Mouse (Mus musculus) adipose tissue, adult 10 weeks (tissue): Measurements from ENCODE around the gene Inpp5b. TPM values are rescaled to one million over a fixed set of nuclear protein-coding genes. Genes with fewer than 3 reads are reported as not detected.

Experiments
- polyA plus RNA-seq: library from polyadenylated mRNA; stranded (reverse); fragments of 350-450 nt; fragmentation: Illumina TruSeq; extraction: RNeasy Lipid Tissue Mini Kit (QIAGEN cat#74804); gene quantifications from one replicate; pipeline ENCODE4 v1.2.3, GENCODE M21; 2014; ENCODE audit warnings: low read depth, low replicate concordance

Gene Inpp5b
- polyA plus RNA-seq, result 26.5 TPM

DNA sequence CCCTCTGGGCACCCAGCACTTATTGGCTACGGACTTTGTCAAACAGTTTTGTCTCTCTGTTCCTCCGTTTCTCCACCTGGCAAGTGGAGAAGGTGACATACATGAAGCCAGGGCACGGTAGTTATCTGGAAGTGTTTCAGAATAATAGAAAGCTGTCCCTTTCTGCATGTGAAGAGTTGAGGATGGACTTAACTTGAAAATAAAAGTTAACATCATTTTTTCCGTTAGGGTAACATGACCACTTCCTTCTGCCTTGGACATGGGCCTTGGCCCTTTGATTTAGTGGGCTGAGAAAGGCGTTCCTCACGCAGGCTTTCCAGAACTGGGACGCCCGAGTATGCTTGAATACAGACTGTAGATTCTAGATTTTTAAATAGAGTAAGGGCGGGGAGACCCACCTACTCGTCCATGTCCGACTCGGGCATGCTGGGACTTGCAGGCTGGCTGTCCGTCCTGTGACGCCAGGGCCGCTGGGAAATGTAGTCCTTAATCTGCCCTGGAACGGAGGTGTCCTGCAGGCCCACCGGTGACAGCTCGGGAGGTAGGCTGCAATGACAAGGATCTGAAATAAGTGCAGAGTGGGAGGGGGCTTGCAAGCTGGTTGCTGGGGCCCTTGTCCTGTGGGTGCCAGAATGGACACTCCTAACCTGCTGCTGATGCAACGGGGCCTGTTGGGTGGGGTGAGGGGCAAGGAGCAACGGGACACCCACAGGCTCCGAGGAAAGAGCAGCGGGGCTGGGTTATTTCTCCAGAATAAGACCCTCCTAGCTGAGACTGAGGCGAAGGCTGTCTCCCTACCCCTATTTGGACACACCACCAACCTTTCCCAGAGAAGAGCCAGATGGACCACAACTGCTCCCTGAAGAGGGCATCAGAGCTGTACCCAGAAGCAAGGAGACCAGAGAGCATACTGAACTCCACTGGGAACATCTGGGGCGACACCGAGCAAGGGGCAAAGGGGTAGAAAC lies at the start of gene Inpp5b:
Gene Inpp5b (plus strand): TSS at position 475 of the 968 bp plus-strand sequence.

DNA sequence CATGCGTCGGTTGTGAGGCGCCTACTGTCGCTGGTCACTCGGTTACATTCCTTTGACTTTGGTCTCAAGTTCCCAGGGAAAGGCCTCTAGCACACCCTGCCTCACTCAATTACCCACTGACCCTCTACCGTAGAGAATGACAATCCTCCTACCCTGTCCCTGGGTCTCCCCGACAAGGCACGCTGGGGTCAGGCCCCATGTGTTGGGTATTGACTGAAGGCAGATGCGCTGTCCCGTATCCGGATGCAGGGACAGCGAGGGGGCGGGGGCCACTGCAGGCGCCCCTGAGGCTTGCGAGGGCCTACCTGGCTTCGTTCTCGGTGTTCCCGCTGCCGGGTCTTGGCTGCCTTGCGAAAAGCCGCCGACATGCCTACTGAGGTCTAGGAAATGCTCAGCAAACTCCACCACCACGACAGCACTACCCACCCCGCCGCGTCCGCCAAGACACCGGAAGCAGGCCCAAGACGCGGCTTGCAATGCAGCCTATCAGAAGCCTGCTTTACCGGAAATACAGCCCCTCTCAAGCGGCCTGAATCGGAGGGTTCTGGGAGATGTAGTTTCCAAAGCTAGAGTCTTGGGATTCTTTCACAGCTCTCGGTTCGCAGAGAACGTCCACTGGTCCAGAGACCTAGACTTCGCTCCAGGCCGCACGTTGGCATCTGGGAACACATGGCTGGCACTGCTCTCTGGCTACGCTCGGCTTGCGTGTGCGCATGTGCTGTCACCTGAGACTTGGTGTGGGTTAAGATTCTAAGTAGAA lies 48.3 kb upstream of the Inpp5b start, which contains the start of gene Utp11:
Gene Utp11 (minus strand): TSS at position 466 of the 760 bp plus-strand sequence.

DNA sequence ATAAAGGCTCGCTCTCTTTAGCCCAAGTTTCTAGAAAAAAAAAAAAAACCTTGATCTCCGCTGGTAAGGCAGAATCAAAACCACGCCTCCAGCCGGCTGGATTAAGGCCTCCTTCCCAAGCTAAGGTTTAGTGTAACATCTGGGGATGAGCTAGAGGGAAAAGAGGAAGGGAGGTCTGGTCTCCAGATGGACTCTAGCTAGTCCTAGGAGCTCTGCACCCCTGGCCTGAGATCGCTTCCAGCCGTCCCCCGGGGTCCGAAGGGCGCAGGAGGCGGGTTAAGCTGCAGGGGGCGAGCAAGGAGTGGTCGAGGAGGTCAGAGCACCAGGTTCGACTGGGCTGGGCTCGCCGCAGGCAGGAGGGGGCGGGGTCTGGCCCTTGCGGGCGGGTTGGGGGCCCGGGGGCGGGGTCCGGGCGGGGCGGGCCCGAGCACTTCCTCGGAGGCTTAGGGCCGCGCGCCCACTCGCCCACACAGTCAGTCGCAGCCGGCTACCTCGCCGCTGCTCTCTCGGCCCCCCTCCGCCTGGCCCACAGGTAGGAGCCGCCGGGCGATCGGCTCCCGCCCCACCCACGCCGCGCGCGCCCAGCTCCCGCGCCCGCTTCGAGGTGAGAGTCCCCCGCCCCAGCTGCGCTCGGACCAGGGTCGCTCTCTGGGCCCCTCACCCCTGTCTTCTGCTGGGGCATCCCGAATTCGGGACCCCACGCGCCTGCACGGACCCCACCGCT lies 41.2 kb upstream of the Inpp5b start, which contains the start of gene Fhl3:
Gene Fhl3 (plus strand): TSS at position 454 of the 724 bp plus-strand sequence.

DNA sequence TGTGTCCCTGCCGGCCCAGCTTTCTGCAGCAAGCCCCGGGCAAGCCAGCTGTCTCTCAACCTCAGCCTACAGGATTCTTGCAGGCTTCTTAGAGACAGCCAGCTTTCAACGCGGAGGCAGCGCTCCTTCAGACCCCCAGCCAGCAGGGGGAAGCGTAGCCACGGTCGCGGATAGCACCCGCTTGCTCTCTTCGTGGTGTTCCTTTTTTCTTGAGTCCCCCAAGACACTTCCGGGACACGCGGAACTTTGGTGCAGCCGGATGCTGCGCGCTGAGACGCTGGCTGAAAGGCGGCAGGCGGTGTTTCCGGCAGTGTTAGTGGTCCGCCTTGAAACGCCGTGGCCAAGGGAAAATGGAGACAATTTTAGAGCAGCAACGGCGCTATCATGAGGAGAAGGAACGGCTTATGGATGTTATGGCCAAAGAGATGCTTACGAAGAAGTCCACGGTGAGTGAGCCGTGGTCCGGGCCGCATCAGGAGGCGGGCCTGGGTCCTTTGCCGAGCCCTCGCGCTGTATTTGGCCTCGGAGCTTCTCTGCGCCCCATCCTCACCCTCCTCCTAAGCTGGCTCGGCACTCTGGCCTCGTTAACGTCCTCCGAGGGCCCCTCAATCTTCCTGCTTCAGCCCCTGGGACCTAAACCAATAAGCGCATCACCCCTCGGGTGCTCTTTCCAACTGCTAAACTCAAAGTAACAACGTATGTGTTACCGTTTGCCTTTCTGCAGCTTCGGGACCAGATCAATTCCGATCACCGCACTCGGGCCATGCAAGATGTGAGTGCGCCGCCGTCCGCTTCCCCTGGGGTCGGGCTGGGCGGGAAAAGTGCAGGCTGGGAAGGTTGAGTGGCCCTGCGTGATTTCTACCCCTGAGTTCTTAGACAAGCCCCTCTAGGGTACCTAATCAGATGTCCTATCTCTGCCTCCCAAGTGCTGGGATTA lies 26.8 kb upstream of the Inpp5b start, which contains the start of gene Sf3a3:
Gene Sf3a3 (plus strand): TSS at position 232 of the 937 bp plus-strand sequence.

DNA sequence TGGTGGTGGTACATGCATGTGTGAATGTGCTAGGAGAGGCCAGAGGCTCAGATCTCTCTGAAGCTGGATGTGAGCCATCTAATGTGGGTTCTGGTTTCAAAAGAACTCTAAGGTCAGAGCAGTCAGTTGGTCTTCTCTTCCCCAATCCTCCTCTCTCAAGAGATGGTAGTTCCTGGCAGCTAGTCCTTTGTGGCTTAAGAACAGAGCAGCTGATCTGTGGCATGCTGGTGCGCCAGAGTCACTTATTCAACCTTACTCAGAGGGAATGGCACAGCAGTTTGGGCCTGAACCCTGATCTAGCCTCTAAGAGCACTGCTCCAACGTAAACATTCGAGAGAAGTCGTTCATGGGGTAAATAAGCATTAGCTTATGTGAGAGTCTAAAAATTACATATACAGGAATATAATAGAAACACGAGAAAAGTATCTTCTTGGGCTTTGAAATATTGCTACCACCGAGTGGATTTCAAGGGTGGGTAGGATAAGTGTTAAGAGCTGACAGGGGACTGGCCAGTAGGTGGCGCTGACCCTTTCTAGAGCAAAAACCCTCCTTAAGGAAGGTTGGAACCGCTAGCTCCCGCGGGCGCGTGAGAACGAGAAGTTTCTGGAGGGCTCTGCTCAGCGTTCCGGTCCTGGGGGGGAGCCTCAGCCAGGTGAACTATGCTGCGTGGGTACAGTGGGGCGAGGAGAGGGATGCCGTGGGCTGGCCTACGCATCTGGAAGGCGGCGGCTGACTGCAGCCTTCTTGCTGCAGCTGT lies 60.1 kb downstream of the Inpp5b start, which contains the start of gene Mtf1:
Gene Mtf1 (plus strand): TSS at position 553 of the 757 bp plus-strand sequence.

DNA sequence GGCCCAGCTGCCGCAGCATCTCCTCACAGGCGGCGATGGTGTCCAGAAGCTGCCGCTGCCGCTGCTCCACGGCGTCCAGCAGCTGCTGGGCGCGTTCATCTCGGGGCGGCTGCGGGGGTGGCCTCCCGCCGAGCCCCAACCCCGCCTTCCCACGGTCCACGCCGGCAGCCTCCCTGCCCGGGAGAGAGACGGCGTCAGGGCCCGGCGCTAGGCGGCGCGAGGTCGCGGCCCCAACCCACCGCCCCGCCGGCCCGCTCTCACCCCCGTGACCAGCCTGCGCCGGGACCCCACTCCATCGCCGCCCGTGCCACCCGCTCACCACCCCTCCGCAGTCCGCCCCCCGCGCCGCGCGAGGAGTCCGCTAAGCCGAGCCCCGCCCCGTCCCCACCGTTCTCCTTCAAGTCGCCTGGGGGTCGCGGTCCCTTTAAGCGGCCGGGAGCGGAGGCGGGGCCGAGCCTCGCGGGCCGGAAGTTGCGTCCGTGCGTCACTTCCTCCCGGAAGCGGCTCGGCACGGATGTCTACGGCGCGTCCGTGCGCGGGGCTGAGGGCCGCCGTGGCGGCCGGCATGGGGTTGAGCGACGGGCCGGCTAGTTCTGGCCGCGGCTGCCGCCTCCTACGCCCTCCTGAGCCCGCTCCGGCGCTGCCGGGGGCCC lies 108.7 kb downstream of the Inpp5b start, which contains the start of gene Yrdc:
Gene Yrdc (plus strand): TSS at position 419 of the 653 bp plus-strand sequence.

Other genes with a start within 250 kb of the Inpp5b start
- not detected for gene 3100002H09Rik, start 131.0 kb upstream of the Inpp5b start, polyA plus RNA-seq
- 3.3 TPM for gene Pou3f1, start 85.0 kb upstream of the Inpp5b start, polyA plus RNA-seq
- gene Utp11, start 48.2 kb upstream of the Inpp5b start, polyA plus RNA-seq, result 27.0 TPM
- gene Fhl3, start 41.1 kb upstream of the Inpp5b start, polyA plus RNA-seq, result 7.3 TPM
- gene Sf3a3, start 27.1 kb upstream of the Inpp5b start, polyA plus RNA-seq, result 34.0 TPM
- 11.7 TPM for gene Mtf1, start 60.3 kb downstream of the Inpp5b start, polyA plus RNA-seq
- gene Yrdc, start 108.8 kb downstream of the Inpp5b start, polyA plus RNA-seq, result 31.5 TPM
- gene 1110065P20Rik, start 109.3 kb downstream of the Inpp5b start, polyA plus RNA-seq, result 62.5 TPM
- gene Maneal, start 120.3 kb downstream of the Inpp5b start, polyA plus RNA-seq, result 0.35 TPM
- gene Epha10, start 139.0 kb downstream of the Inpp5b start, polyA plus RNA-seq, result 0.21 TPM
- 15.3 TPM for gene 9930104L06Rik, start 195.2 kb downstream of the Inpp5b start, polyA plus RNA-seq
- gene Cdca8, start 197.5 kb downstream of the Inpp5b start, polyA plus RNA-seq, result 3.2 TPM
- 33.8 TPM for gene Rspo1, start 244.6 kb downstream of the Inpp5b start, polyA plus RNA-seq